Mouse (Mus musculus): ENCODE measurements around the gene Zscan4f.
"Not testable (repeated sequence)": the region's sequence is repeated elsewhere in the genome, so short reads cannot be mapped to it uniquely, and the experiment has no call there.

The Zscan4f gene

DNA sequence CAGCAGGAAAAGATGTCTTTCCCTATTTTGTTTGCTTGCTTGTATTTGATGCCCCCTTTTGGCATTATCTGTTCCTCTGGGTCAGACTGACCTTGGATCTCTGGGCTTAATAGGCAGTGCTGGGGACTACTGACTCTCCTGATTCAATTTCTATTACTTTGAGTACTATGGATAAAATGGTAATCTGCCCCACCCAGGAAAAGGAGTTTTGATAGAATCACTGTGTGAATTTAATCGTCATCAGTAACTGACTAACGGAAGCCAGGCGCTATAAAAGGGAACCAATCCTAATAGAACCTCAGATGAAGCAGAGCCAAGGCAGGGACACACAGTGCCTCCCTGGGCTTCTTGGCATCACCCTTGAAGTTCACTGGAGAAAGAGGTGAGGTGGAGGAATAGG is at the start of gene Zscan4f:
Zscan4f (plus strand) TSS at position 301 of the 400 bp plus-strand sequence.
- not testable (repeated sequence) for DNase-seq (ENCODE audit: low read depth in 1 of 2, low spot score in 2 of 2)

DNA sequence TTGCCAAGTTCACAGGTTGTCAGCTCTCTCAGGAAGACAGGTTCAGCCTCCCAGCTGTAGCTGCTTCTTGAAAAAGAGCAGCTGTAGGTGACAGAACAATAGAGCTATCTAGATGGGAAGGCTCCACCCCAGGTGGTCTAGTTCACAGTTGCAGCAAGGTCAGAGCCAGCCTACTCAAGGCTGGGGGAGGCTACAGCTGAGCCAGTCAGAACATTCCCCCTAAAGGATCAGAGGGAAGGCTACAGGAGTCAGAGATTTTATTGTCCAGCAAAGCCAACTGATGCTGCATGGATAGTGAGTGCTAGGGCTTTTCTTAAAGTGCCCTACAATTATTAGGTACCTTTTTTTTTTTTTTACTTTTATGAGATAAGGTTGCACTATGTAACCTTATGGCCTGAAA is 13.1 kb upstream of the Zscan4f start:
- DNase-seq (ENCODE audit: low read depth in 1 of 2, low spot score in 2 of 2), result not testable (repeated sequence)
